Mouse (Mus musculus) CD8-positive naive resting alpha-beta T cell, adult 2 months (primary cell): ENCODE data around the gene Ing5.
A peak's percentile ranks its signal among the peaks of the same experiment; 100 is the strongest.
"Not testable (repeated sequence)": the region's sequence is repeated elsewhere in the genome, so short reads cannot be mapped to it uniquely, and the experiment has no call there.

ENCODE experiments used
- DNase-seq, 2 experiments: peaks; one replicate each; pipeline ENCODE4 v3.0.0; 2022; ENCODE audit warnings: low read depth in 2 of 2, low spot score in 2 of 2

Ing5 gene

DNA sequence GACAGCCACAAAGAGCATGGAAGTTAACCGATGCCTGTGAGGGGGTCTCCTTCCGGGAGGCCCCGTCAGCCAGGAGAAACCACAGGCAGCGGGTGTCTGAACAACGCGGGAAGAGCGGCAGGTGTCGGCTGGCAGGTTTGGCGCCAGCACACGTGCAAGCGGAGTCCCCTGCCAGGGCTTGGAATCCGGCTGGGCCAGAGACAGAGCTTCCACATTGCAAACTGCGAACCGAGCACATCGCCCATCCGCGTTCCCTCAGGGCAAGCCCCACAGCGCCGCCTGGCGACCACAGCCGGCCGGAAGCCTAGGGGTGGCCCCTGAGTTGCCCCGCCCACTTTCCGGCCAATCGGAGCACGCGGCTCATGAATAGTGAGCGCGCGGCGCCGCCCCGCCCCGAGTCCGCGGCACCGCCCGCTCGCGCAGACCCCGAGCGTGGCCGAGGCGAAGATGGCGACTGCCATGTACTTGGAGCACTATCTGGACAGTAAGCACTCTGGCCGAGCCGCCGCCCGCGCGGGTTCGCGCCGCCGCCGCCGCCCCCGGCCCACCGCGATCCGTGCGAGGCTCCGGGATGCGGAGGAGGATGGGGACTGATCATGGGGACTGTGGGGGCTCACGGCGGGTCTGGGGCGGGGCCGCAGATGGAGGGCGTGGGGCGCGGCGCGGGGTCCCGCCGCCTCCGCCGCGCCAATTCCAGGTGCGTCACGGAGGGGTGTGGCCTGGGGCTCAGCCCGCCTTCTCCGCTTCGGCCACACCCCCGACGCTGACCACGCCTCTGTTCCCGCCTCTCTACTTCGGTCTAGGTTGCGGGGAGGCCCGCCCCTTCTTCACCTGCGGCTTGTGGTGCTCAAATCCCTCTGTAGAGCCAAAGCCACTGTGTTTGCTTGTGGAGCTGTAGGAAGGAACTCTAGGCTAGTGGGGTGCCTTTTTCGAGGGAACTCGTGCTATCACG, at the start of gene Ing5:
Ing5 (plus strand) TSS at position 410 of the 952 bp plus-strand sequence.
- peak; percentile 99 to 100 for DNase-seq

DNA sequence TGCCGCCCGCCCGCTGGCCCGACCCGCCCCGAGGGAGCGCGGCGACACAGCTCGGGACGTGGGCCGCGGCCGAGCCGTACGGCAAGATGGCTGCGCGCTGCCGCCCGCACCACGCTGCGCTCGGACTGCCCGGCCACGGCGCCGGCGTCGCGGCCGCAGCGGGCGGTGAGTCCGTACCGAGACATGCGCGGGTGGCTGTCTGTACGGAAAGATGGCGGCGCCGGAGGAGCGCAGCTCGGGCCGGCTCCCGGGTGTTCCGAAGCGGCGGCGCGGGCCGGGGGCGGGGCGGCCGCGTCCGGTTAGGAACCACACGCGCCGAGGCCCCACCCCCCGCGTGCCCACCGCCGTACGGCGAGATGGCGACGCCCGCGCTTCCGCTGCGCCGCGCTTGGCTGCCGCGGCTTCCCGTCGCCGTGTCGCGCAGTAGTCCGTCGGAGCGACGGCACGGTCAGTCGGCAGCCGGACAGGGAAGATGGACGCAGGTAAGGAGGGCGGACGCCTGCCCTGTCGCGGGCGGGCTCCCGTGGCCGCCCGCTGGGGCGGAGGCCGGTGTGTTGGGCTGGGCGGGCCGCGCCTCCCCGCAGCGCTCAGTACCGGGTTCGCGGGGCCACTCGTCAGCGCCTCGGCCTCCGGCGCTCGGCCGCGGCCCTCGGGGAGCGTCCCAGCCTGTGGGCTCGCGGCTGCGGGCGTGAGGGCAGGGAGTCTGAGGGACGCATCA, 49.0 kb upstream of the Ing5 start, which contains the start of gene Thap4:
Thap4 (minus strand) TSS at position 292 of the 718 bp plus-strand sequence.
- DNase-seq, result peak; percentile 63 to 70

DNA sequence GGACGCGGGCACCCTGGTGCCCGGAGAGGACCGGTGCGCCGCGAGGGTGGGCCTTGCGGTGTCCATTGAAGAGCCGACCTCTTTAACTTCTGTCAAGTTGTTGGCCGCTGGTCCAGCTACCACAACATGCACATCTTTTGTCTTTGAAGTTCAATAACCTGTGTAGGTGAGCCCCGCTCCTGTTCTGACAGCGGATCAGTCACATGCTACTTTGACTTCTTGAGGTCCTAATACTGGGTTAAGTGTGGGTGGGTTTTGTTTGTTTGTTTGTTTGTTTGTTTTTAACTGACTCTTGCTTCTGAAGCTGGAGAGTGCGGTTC, 48.5 kb upstream of the Ing5 start:
- DNase-seq, result no peak

DNA sequence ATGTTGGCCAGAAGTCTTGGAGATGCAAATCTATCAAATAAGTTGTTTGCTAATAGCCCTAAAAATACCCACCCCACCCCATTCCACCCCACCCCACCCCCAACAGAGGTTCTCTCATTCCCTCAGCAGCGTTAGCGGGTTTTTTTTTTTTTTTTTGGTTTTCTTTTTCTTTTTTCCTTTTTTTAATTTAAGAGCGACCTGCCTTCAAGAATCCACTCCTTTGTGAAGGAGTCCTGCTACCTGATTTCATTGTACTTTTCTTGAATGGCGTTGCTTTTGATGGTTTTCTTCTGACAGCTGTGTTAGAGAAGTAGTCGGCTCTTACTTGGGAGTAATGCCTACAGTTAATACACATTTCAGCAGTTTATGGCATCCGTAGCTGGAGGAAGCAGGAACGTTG, 48.1 kb upstream of the Ing5 start:
- DNase-seq, result no peak

DNA sequence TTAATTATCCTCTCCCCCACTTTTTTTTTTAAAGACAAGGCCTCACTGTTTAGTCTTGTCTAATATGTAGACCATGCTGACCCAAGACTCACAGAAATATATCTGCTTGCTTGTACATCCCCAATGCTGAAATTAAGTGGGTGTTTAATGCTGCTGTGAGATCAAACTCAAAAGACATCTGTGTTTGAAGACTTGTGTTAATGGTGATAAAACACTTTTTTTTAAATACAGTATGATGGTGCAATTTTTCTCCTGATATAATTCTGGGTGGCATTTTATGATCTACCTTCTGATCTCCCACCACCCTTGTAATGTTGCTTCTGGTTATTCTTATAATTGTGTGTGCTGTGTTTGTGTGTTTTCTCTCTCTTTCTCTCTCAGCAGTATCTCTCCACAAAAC, 47.6 kb upstream of the Ing5 start:
- DNase-seq, result no peak

DNA sequence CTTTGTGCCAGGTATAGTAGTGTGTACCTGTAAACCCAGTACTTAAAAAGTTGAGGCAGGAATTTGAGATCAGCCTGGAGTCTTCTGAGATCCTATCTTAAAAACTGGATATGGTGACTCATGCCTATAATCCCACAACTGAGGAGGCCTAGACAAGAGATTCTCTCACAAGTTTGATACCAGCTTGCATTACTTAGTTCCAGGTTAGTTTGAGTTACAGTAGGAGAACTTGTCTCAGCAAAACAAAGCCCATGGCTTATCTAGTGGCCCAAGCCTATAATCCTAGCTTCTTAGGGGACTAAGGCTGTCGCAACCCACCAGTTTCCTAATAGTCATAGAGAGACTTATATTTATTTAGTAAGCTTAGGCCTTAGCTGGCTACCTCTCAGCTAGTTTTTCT, 43.7 kb upstream of the Ing5 start:
- DNase-seq, result no peak

DNA sequence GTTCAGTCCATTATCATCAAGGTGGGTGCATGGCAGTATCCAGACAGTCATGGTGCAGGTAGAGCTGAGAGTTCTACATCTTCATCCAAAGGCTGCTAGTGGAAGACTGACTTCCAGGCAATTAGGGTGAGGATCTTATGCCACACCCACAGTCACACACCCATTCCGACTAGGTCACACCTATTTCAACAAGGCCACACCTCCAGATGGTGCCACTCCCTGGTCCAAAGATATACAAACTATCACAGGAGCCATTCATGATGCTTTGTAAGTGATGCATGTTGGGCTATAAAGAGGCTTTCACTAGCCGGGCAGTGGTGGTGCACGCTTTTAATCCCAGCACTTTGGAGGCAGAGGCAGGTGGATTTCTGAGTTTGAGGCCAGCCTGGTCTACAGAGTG, 40.2 kb upstream of the Ing5 start:
- DNase-seq, result not testable (repeated sequence)

DNA sequence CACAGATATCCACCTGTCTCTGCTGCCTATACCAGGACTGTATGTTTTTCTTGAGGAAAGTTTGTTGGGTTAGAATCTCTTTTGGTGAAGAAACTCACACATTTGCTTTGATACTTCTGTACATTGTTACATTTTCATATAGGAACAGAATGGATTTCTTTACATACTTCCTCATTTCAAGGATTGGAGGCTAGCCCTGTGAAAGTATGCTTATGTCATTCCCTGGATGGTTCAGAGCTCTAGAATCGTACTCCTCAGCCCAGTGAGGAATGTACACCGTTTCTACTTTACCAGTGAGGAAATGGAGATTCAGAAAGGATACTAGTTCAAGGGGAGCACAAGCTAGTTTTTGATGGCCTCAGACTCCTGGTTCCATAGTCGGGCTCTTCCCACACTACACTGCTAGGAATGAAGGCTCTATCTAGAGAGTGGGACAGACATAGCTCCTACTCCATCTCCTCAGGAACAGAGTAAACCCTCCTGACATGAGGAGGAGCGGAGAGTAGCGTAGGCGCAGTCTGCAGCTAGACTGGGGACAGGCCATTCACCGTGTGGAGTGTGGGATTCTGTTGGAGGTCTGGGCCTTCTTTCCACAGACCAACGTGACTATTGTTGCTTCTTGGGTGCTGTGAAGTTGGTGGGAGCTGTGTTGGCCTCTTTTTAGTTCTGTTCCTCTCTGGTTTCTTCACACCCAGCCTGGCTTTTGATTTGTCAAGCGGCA, 38.7 kb upstream of the Ing5 start:
- DNase-seq, result no peak

DNA sequence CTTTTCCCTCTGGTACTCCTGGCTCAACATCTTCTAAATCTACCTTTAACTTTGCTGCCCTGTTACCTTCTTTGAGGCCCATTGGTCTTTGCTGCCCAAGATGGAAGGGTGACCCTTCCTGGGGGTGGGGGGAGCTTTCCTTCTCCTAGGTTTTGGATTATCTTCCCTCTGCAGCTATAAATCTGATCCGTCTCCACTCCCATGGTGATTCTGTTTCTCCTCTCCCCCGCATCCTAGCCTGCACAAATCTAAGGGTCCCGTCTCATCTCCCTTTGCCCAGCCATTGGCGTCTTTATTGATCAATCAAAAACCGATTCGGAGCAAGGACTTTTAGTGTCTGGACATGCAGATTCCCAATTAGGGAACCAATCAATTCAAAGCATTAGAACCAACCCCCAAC, 36.2 kb upstream of the Ing5 start:
- DNase-seq, result no peak

DNA sequence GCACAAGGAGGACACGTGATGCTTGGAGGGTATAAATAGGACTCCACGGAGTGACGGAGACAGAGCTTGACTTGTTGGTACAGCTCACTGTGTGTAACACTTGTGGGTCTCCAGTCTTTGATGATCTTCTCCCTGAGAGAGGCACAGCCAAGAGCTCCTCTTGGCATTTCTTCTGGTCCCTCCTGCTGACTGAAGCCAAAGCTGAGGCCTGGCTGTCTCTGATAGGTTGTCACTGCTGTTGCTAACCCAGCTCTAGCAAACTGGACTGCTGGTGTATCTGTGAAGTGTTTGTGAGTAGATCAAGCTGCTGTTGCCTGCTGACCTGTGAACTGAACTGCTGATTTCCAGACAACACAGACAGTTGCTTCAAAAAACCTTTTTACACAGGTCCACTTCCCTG, 33.9 kb upstream of the Ing5 start:
- no peak for DNase-seq

DNA sequence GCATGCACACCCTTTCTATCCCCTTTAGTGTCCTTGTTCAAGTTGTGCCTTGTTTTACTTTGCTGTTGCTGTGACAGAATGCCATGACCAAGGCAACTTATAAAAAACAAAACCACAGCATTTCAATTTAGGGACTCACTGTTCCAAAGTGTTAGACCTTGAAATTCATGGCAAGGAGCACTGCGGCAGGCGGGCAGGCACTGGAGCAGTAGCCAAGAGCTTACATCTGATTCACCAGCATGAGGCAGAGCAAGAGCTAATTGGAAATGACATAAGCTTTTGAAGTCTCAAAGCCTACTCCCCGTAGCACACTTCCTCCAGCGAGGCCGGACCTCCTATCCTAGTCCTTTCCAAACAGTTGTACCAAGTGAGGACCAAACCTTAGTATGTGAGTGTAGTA, 27.1 kb upstream of the Ing5 start:
- no peak for DNase-seq

DNA sequence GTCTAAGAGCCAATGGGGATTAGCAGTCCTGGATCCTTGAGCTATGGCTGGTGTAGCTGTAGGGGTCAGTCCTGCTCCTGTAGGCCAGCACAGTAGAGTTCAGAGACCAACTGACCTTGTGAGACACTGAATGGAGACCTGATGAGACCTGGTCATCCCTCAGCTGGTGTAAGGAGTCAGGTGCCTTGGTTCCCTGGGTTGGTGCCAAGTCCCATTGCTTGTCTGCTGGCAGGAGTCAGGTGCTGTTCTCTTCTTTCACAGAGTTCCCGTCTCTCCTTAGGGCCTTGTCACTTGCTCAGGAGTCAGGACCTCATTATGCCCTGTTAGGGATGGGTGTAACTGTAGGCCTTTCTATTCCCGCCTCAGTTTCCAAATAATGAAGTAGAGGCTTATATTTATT, 16.9 kb upstream of the Ing5 start:
- no peak for DNase-seq

DNA sequence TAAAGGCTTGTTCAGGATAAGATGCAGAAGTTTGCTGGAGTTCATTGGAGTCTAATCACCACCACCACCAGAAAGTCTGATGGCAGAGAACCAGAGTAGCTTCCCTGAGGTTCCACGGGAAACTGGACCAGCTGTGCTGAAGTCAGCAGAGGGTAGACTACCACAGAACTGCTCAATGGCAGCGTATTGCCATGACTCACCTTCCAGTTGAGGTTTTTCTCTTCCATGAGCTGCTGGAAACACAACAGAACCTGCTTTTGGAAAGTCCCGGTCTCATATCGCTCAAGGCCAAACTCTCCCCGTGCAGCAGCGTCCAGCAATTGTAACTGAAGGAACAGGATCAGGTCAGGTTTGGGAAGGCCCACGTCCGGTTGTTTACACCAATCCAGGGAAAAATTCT, 9.2 kb upstream of the Ing5 start:
- no peak for DNase-seq

DNA sequence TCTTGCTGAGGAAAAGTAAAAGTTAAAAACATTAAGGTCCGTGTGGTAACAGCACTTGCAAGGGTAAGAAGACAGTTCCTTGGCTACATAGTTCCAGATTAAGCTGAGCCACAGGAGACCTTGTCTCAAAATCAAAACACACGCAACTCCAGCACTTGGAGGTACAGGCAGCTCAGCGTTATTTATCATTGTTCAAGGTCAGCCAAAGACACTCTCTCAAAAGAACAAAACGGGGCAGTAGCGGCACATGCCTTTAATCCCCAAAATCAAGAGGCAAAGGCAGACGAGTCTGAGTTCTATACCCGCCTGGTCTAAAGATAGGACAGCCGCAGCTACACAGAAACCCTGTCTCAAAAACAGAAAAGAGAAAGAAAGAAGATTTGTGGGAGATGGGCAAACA, 7.9 kb upstream of the Ing5 start:
- DNase-seq, result no peak

DNA sequence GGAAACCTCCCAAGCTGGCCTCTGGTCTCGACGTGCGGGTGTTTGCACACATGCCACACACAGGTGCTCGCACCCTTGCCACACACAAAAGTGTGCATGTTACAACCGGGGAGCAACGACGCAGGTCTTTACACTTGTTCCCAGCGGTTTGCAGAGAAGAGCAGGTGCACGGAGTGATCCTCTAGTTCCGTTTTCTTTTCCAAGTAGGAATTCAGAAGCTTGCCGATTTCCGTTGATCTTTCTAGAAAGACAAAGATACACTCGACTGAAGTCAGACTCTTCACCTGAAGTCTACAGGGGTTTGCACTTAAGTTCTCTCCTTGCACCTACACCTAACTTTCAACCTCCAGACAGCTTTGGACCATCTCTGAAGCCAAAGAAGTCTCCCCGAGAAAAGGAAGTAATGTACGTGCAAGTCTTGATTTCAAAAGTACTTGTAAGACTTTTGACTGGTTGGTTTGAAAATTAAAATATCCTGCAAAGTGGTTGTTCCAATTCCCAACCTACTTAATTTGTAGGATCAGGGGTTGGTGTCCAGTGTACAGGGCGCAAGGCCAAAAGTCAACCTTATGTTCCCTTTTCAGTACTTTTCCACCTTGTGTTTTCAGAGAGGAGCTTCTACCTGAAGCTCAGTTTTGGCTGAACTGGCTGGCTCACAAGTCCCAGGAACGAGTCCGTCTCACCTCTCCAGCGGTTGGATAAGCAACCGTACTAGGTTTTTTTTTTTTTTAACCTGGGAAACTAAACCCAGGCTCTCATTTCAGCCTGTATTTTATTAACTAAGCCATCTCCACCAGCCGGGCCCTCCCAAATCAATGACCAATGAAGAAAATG, 2.9 kb upstream of the Ing5 start:
- DNase-seq, result no peak

DNA sequence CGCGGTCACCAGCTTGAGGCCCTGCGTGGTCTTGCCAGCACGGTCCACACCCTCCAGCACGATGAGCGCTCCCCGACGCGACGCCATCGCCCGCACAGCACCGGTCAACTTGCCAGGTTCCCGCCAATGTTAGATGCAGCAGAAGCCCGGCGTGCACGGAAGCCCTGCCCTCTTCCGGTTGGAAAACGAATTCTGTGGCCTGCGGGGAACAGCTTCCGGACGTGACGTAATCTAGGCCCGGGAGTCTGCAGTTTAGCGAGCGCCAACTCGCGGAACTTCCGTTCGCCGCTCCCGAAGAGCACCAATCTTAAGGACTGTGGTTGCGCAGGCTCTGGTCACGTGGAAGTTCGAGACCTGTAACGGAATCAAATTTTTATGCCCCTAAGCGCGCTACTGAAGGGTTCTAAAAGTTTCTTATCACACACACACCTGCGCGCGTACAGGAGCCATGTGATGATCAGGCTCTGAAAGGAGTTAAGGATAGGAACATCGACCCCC, 2.0 kb upstream of the Ing5 start, which contains the start of gene Dtymk:
Dtymk (minus strand) TSS at position 194 of the 498 bp plus-strand sequence.
- DNase-seq, result peak; percentile 84 to 85

DNA sequence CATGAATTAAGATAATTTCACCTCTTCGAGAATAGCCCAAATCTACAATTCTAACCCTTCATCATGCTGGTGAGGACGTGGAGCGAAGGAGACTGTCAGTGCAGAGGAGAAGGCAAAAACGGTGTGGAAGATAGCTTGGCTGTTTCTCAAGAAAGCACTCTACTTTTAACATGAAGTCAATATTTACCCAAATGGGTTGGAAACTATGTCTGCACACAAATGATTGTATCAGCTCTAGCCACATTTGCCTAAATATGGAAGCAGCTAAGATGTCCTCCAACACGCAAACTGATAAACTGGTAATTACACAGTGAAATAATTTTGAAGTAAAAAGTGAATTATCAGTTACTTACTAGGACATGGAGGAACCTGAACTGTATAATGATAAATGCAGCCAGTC, 994 bp upstream of the Ing5 start:
- DNase-seq, result no peak

DNA sequence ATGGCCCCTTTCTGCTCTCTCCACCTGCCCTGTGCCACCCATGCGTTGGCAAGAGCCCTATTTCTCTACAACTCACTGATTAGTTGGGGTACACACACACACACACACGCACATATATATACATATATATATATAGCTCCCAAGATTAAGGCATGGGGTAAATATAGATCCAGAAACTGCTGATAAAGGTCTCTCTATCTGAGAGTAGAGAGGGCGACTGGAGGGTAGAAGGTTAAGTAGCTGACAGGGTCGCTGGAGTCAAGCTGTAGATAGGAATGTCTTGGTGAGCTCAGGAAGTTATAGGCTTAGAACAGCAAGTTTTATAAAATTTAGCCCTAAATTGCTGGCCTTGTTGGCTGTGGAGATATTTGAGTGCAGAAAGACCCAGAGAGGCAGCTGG, 1.1 kb downstream of the Ing5 start:
- DNase-seq, result no peak

DNA sequence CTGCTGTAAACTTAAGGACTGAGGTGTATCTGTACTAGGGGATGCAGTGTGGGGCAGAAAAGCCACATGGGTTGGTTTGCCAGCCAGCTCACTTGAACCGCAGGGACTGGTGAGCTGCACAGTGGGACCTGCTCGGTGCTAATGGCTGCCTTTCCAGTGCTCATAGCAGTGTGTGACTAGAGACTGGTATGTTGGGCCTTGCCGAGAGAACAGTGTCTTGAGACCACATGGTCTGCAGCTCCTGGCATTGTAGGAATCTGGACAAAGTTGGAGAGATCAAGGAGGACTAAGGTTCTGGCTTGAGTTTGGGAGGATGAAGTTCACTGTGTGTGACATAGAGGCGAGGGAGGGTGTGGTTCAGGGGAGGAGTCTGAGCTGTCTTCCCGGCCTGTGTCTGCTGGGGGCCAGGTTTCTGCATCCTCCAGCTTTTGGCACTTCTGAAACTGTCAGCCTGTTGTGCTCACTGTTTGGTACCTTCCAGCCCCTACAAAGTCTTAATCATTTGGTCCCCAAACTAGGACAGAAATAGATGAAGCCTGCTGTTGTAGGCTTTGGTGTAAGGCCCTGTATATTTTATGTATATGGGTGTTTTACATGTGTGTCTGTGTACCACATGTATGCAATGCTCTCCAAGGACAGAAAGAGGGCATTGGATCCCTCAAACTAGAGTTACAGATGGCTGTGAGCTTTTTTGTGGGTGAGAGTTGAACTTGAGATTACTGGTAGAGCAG, 1.6 kb downstream of the Ing5 start:
- DNase-seq, result no peak

DNA sequence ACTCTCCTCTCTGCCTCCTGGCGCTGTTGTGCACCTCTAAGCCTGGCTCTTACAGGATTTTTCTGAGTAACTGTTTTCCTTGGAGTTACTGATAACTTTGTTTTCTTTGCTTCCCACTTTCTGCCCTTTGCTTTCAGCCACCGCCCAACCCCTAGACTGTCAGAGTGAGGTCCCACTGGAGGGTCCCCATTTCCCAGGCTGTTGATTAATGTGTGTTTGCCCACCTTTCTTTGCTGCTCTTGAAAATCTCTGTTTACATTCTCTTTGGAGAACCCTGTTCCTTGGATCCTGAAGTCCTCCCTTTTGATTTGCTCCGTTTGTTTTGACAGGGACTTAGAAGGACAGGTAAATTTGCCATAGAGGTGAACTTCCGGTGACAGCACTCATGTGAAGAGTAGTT, 5.1 kb downstream of the Ing5 start:
- DNase-seq, result no peak
